Mouse (Mus musculus) limb, embryonic 14.5 days (tissue): ENCODE measurements at regions not wholly inside any gene's neighbourhood (a gene's known extent, or its start where the extent isn't known, plus 50 kb on each side); places are given as distances from the start of the nearest gene placed in this dataset.

Experiments
- ATAC-seq: fragments of 200-750 bp; cut with Nextera tagmentation; 2 replicates; pipeline ENCODE4 v1.8.0; 2017; ENCODE audit warnings: low read depth, moderate number of reproducible peaks, moderate TSS enrichment; ENCODE audit not compliant: low FRiP score
- DNase-seq: peaks from one replicate; pipeline ENCODE4 v3.0.0-alpha.2; 2015; ENCODE audit warnings: low spot score
- H3K27ac ChIP-seq: fragments of 300-500 bp; sonication (generic); replicated peaks from 2 replicates; pipeline ENCODE4 v1.5.1; 2014; ENCODE audit warnings: low read depth, mild to moderate bottlenecking, low read length, moderate library complexity, mixed read lengths
- H3K27me3 ChIP-seq: fragments of 300-500 bp; sonication (generic); 2 replicates; pipeline ENCODE4 v1.6.1; 2014; ENCODE audit warnings: low read length, mixed read lengths; ENCODE audit not compliant: control insufficient read depth, insufficient read depth
- H3K36me3 ChIP-seq: fragments of 300-500 bp; sonication (generic); 2 replicates; pipeline ENCODE4 v1.6.1; 2014; ENCODE audit warnings: mild to moderate bottlenecking, low read length, moderate library complexity, mixed read lengths; ENCODE audit not compliant: control insufficient read depth, insufficient read depth
- H3K4me1 ChIP-seq: fragments of 300-500 bp; sonication (generic); 2 replicates; pipeline ENCODE4 v1.6.1; 2014; ENCODE audit warnings: antibody characterized with exemption, low read length, mixed read lengths; ENCODE audit not compliant: control insufficient read depth, insufficient read depth
- H3K4me2 ChIP-seq: fragments of 300-500 bp; sonication (generic); replicated peaks from 2 replicates; pipeline ENCODE4 v1.6.1; 2014; ENCODE audit warnings: low read depth, mild to moderate bottlenecking, low read length, moderate library complexity; ENCODE audit not compliant: severe bottlenecking
- H3K4me3 ChIP-seq: fragments of 300-500 bp; sonication (generic); replicated peaks from 2 replicates; pipeline ENCODE4 v1.5.1; 2014; ENCODE audit warnings: low read length
- H3K9ac ChIP-seq: fragments of 300-500 bp; sonication (generic); 2 replicates; pipeline ENCODE4 v1.6.1; 2014; ENCODE audit warnings: mild to moderate bottlenecking, low read depth, low read length, moderate library complexity; ENCODE audit not compliant: severe bottlenecking
- H3K9me3 ChIP-seq: fragments of 300-500 bp; sonication (generic); 2 replicates; pipeline ENCODE4 v1.6.1; 2016; ENCODE audit warnings: low read length; ENCODE audit not compliant: control insufficient read depth
- POLR2A ChIP-seq: fragments of 200-500 bp; IDR thresholded peaks from 2 replicates; pipeline ENCODE4 v1.8.0; 2012; ENCODE audit warnings: inconsistent platforms, mild to moderate bottlenecking, moderate library complexity, borderline replicate concordance; ENCODE audit not compliant: insufficient read depth, insufficient read length; ENCODE audit errors: extremely low read depth
- WGBS: fragments of 180-500 bp; shearing (Covaris S2); extraction: QIAGEN DNeasy Blood & Tissue Kit; methylation state at CpG from one replicate; pipeline ENCODE4 v1.1.7; 2014; 5-methylcytosine and 5-hydroxymethylcytosine counted together

DNA sequence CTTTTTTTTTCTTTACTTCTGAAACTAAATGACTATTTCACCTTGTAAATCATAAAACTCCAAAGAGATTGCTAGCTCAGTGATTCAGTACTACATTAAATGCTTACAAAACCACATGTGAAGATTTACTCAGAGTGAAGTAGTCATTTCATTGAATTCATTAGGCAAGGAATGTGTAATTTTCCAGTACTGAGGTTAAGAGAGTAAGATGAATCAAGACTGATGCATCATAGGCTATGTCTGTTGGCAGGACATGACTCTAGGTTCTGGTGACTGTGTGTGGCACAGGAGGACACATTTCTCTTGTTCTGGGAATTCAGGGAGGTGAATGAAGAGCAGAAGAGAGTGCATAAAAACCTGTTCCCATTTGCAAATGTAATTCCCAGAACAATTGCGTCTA, 741.7 kb downstream of the Slitrk6 start:
- no peak overlapping the region for H3K27ac ChIP-seq
- no peaks in the 10 kb centered on the region for H3K27me3 ChIP-seq
- no peaks in the 10 kb centered on the region for H3K4me1 ChIP-seq
- no peak for TF ChIP-seq POLR2A
- H3K4me3 ChIP-seq = no peak overlapping the region
- ATAC-seq = no peak
- WGBS = 83% methylated on average over 1 of the region's 1 CpGs
- H3K36me3 ChIP-seq = no peaks in the 10 kb centered on the region
- no peak overlapping the region for H3K4me2 ChIP-seq
- no peaks in the 10 kb centered on the region for H3K9me3 ChIP-seq
- DNase-seq = no peak
- H3K9ac ChIP-seq = no peak overlapping the region

DNA sequence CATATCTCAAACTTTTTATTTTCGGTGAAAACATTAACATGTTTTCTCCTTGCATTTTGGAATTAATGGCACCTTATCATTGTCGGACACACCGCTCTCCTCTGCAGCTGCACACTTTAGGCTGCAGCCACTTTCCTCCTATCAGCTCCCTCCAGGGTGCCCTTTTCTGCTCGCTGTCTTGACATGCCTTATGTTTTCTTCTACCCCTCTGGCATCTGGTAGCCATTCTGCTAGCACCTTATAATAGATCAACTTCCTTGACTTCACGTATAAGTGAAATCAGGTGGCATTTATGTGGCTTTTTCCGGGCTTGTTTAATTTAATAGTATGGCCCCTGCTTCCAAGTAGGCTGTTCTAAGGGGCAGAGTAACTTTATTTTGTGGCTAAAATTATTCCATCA, 747.8 kb downstream of the Slitrk6 start:
- H3K9me3 ChIP-seq = no peaks in the 10 kb centered on the region
- no peak for TF ChIP-seq POLR2A
- peak; percentile 3 for DNase-seq
- no peak overlapping the region for H3K9ac ChIP-seq
- peaks cover 3% of the 10 kb centered on the region; the same call in 1 of the 2 replicates for H3K4me1 ChIP-seq
- WGBS = 23% methylated on average over 6 of the region's 6 CpGs
- no peak overlapping the region for H3K4me2 ChIP-seq
- no peak overlapping the region for H3K4me3 ChIP-seq
- no peak overlapping the region for H3K27ac ChIP-seq
- H3K27me3 ChIP-seq = no peaks in the 10 kb centered on the region
- no peaks in the 10 kb centered on the region for H3K36me3 ChIP-seq
- ATAC-seq = peak; percentile 47; the same call in 1 of the 2 replicates

DNA sequence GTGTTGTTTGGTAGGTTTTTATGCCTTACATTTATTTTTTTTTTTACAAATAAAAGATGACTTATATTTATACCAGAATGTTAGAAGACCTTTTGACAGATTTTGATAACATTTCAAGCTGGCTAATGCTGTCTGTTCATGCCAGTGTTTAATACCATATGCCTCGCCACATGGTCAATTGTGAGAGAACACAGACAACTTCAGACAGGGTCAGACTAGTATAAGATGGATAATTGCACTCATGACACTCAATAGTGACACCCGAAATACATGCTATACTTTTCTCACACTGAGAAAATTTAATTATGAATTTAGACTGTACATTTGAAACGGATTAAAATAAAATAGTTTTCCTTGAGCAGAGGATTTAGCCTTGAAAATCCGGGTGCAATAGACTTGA, 769.9 kb downstream of the Slitrk6 start:
- no peak overlapping the region for H3K4me2 ChIP-seq
- WGBS = 67% methylated on average over 4 of the region's 4 CpGs
- H3K9me3 ChIP-seq = no peaks in the 10 kb centered on the region
- no peaks in the 10 kb centered on the region for H3K4me1 ChIP-seq
- no peak overlapping the region for H3K4me3 ChIP-seq
- DNase-seq (no peak), ATAC-seq (no peak)
- no peak for TF ChIP-seq POLR2A
- no peaks in the 10 kb centered on the region for H3K27me3 ChIP-seq
- no peak overlapping the region for H3K9ac ChIP-seq
- H3K36me3 ChIP-seq = no peaks in the 10 kb centered on the region
- H3K27ac ChIP-seq = no peak overlapping the region

DNA sequence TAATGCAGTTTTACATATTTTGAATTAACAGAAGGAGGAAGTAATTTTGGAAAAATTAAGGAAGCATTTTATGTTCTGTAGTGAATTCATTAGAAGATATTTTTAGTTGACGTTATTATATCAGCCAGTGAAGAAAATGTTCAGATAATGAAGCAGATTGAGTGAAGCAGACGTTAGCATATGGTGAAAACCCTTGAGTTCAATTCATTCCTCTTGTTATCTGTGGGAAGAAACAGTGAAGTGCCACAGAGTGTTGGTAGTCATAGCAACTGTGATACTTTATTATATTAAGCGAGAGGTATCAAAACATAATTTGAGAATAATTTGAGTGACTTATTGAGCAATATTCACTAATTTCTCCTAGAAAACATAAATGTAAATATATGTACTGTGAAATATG, 796.9 kb downstream of the Slitrk6 start:
- H3K4me2 ChIP-seq = no peak overlapping the region
- H3K36me3 ChIP-seq = no peaks in the 10 kb centered on the region
- no peak overlapping the region for H3K27ac ChIP-seq
- no peak for DNase-seq
- H3K27me3 ChIP-seq = no peaks in the 10 kb centered on the region
- no peak overlapping the region for H3K4me3 ChIP-seq
- ATAC-seq = no peak
- no peak overlapping the region for H3K9ac ChIP-seq
- H3K4me1 ChIP-seq = no peaks in the 10 kb centered on the region
- 86% methylated on average over 3 of the region's 3 CpGs for WGBS
- no peak for TF ChIP-seq POLR2A
- H3K9me3 ChIP-seq = no peaks in the 10 kb centered on the region

DNA sequence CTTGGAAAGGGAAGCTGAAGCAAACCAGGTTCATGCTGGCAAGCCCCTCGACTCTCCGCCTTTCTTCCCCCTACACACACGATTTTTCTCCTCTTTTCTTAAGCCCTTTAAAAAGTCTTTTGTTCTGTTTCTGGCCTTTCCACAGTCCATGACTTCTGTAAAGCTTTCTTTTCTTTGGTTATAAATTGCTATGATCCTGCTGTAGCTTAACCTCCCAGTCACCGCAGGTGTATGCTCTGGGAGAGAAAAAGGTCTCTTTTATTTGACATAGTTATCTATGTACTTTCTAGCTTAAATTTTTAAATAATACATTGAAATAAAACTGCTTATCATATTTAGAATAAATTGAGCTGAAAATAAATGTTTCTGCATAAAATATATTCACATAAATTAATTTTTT, 813.0 kb downstream of the Slitrk6 start:
- Histone ChIP-seq H3K9me3 (no peaks in the 10 kb centered on the region), H3K4me3 (no peak overlapping the region), H3K27me3 (no peaks in the 10 kb centered on the region), H3K4me2 (no peak overlapping the region), H3K36me3 (no peaks in the 10 kb centered on the region), H3K27ac (no peak overlapping the region), H3K4me1 (no peaks in the 10 kb centered on the region), H3K9ac (no peak overlapping the region)
- DNase-seq (no peak), ATAC-seq (no peak)
- 93% methylated on average over 4 of the region's 4 CpGs for WGBS
- TF ChIP-seq POLR2A = no peak

DNA sequence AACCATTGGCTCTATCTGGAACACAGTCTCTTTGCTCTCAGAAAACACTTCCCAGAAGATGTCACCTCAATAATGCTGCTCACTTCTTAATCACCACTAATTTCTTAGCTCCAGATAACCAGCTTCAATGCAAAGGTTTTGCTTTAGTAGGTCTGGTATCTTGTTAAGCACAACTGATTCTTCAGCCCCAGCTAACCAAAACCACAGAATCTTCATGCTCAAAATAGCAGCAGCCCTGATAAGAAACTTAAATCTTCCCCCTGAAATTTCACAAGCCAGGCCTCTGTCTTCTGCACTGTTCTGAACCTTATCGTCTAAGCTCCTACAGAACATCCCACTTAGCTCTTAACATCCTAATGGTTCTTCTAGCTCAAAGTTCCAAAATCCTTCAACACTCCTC, 813.8 kb downstream of the Slitrk6 start:
- 95% methylated on average over 1 of the region's 1 CpGs for WGBS
- no peaks in the 10 kb centered on the region for H3K4me1 ChIP-seq
- no peak overlapping the region for H3K4me3 ChIP-seq
- no peak for DNase-seq
- H3K27me3 ChIP-seq = no peaks in the 10 kb centered on the region
- no peak for TF ChIP-seq POLR2A
- no peak overlapping the region for H3K4me2 ChIP-seq
- no peak overlapping the region for H3K27ac ChIP-seq
- no peaks in the 10 kb centered on the region for H3K9me3 ChIP-seq
- no peak for ATAC-seq
- H3K9ac ChIP-seq = no peak overlapping the region
- no peaks in the 10 kb centered on the region for H3K36me3 ChIP-seq
